Mouse (Mus musculus) cerebellum, adult 18-20 months (tissue): Measurements from ENCODE around the gene Tmem235.
"Not testable (repeated sequence)": the region's sequence is repeated elsewhere in the genome, so short reads cannot be mapped to it uniquely, and the experiment has no call there.

ENCODE experiments used
- DNase-seq, 2 experiments: peaks; one replicate each; pipeline ENCODE4 v3.0.0; 2021

The Tmem235 gene

GRCm38 (mm10) chr11:117832086-117832969, 28.2 kb upstream of the Tmem235 start:
- DNase-seq = peak; percentile 50 to 61

- not testable (repeated sequence) for DNase-seq
These were observed 27.0 kb upstream of the Tmem235 start for GRCm38 (mm10) chr11:117833509-117833908.

DNA sequence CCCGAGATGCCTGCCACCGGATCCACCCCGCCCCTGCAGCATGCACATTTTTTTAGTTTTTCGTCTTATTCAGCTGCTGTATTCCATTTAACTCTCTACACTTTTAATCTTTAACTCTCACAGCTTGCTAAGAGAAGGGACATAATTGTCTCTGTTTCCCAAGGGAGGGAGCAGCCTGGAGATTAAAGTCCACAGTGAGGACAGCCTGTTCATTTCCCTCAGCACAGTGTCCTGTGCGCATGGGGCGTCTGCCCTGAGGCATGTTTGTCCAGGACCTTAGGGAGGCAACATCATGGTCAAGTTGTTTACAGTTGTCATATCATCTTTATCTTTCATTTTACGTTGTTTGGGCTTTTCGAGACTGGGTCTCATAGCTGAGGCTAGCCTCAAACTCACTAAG, 26.5 kb upstream of the Tmem235 start:
- DNase-seq = no peak

DNA sequence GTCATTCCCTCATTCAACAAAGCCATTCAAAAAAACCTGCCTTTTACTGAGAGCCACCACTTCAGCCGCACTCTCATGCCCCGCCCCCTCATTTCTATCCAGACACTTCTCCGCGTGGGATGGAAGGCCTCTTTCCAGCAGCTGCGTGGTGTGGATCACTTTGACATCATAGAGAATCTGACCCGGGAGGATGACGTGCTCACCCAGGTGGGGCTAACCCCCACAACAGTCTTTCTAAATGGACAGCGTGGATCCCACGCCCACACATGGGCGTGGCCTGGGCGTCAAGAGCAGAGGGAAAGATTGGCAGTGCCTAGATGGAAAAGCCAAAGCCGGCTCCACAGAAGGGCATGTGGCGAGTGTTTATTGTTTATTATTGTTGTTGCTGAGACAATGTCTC, 24.2 kb upstream of the Tmem235 start:
- no peak for DNase-seq

- no peak for DNase-seq
These were observed 22.0 kb upstream of the Tmem235 start for GRCm38 (mm10) chr11:117838572-117838971.

DNA sequence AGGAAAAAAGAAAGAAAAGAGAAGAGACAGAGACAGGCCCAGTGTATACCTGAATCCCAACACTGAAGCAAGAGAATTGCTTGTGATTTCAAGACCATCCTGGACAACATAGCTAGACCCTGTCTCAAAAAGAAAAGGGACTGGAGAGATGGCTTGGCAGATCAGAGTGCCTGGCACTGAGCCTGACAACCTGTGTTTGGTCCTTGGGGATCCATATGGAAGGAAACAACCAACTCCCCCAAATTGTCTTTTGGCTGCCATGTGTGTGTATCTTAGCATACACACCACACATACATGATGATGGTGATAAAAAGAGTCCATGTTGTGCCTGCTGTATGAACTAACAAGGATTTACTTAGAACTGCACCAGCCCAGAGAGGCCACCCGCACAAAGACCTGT, 21.5 kb upstream of the Tmem235 start:
- no peak for DNase-seq

- DNase-seq = no peak
These were observed 19.6 kb upstream of the Tmem235 start for GRCm38 (mm10) chr11:117840910-117841309.

DNA sequence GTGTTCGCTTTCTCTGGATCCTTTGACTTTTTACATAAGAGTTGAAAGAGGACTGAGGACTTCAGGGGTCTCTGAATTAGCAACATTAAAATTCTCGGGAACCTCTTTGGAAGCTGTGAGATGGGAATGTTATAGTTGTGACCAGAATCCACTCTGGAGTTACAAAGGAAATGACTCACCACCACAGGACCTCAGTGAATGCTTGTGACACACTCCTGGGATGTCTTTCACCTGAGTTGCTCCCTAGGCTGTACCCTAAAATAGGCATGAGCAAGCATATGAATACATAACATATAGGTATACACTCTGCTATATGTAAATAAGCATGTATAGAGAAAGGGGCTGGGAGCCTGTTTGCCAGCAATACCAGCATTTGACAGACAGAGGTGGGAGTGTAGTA, 17.1 kb upstream of the Tmem235 start:
- DNase-seq = no peak

DNA sequence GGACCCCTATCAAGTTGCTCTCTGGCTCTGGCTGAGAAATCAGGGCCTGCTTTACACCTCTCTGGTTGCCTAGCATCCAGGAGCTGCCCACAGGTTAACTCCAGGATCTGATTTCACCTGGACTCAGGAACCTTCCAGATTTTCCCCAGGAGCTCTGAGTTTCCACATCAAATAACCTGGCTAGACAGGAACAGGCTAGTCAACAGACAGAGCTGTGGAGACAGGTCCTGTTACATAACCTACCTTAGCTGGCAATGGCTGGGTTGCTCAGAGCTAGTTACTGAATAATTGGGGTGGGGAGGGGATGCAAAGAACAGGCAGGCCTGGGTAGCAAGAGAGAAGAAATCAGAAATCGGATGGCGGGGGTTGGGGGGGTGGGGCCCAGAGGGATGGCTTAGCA, 15.6 kb upstream of the Tmem235 start:
- no peak for DNase-seq

DNA sequence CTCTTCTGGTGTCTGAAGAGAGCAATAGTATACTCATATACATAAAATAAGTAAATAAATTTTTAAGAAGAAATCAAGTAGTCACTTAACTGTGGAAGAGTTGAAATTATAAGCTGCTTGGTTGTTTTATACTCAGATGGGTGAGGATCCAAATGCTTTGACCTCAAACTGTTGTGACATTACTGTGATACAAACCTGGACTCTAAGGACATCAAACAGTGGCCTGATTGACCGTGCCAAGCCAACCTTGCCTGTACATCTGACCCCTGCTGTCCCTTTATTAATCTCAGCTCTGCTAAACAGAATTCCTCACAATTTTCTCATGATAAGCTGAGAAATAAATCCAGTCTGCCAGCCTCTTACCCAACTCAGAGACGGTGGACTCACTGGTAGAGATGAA, 14.9 kb upstream of the Tmem235 start:
- DNase-seq = no peak

DNA sequence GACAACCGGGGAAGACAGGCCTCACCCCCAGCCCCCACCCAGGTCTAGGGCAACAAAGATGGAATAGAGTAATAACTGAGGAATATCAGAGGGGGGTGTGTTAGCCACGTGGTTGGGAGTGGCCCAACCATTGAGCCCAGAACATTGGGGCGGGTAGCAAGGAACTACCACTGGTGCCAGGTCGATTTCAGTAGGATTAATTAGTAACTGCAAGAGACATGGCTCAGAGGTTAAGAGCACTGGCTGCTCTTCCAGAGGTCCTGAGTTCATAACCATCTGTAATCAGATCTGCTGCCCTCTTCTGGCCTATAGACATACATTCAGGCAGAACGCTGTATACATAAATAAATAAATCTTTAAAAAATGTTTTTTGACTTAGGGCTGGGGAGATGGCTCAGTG, 13.9 kb upstream of the Tmem235 start:
- no peak for DNase-seq

DNA sequence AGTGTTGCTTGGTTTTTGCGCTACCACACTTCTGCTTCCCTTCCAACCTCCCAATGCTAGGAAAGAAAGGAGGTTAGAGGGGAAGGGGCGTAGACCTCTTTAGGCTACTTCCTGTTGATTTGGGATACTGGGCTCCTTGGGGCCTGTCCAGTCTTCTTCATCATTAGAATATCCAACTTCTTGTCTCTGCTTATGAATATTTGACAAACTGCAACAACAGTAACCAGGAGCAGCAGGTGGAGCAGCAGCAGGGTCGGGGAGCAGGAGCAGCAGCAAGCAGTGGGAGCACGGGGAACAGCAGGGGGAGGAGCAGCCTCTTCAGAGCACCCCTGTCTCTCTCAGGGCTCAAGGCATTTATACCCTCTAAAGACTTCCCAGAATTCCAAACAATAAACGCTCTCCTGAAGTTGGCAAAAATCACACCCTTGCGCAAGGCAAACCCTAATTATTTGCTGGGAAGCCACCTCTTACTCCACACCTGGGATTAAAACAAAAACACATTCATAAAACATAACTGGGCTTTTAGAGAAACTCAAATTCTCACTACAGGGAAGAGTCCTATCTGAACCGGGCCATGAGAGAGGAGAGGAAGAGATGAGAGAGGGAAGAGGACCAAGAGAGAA, 12.8 kb upstream of the Tmem235 start:
- no peak for DNase-seq

DNA sequence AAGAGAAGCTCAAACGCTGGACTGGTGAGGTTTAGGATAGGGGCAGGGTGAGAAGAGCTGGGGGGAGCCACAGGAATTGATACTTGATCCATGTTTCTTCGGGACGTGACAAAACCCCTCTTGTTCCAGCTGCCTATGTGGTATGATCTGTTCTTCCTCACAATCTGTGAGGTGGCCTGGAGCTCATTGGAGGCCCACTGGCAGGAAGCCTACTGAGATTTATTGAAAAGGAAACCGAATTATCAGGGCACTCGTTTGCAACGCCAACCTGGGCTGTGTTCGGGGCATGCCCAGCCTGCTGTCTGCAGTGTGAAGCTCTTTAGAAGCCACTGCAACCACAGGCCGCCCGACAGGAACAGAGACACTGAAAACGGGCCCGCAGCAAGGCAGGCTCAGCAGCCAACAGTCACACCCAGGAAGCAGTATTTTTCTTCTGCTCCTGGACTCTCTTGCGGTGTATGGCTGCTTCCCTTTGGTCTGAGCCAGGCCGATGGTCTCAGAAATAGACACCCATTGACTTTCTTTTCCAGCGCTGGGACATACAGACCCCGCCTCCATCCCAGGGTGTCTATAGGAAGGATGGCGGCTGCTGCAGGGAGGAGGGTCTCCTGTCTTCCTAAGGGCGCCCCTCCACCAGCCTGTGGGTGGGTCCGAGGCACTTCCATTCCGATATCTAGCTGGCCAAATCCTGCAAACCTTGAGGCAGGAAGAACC, 12.1 kb upstream of the Tmem235 start:
- no peak for DNase-seq

DNA sequence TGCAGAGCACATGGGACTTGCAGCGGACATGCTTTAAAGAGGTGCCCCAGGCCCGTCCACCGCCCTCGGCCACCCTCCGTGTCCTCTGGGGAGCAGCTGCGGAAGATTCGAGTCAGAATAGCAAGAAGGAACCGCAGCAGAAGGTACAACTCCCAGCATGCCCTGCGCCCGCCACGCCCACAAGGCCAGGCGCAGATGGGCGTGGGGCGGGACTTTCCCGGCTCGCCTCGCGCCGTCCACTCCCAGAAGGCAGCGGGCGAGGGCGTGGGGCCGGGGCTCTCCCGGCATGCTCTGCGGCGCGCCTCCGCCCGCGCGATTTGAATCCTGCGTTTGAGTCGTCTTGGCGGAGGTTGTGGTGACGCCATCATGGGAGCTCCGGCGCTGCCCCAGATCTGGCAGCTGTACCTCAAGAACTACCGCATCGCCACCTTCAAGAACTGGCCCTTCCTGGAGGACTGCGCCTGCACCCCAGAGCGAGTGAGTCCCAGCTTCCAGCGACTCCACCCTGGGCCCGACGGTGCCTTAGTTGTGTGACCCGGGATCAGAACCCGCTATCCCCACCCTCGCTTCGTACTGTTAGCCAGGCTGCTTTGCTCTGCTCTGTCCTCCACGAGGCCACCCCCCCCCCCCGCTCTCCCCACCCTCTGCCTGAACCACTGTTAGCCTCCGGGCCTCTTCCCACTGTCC, 11.4 kb upstream of the Tmem235 start, which contains the start of gene Birc5:
Birc5 (plus strand) TSS at position 267 of the 687 bp plus-strand sequence.
- peak; percentile 94 to 99 for DNase-seq

DNA sequence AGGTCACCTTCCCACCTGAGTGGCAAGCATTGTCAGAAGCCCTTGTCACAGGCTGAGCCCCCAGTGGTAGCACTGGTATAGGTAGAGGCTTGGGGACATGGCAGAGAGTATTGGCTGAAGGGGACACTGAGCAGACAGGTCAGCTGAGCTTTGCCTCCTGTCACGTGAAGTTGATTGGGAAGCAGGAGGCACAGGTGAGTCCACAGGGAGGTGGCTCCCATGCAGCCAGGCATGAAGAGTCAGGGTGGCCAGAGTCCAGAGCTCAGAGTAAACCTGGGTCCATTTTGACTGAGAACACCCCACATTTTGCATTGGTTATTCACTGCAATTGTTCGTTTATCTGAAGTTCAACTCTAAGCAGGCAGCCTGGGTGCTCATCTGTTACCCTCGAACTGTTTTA, 7.7 kb upstream of the Tmem235 start:
- DNase-seq = no peak

DNA sequence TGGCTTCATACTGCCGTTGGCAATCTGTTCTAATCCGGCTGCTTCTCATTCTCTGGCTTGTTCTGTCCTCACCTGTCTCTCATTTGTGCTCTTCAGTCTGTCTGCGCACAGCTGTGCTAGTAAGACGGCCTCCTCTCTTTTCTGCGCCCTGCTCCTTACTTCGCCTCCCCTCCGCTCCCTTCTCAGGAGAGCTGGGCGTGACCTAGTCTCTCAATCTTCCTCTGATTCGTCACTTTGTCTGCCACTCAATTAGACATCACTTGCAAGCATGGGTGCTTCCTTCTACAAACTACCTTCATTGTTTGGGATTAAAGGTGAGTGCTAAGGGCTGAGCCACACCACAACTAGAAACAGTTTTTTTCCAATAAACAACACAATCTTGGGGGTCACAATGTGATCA, 6.3 kb upstream of the Tmem235 start:
- DNase-seq = no peak

DNA sequence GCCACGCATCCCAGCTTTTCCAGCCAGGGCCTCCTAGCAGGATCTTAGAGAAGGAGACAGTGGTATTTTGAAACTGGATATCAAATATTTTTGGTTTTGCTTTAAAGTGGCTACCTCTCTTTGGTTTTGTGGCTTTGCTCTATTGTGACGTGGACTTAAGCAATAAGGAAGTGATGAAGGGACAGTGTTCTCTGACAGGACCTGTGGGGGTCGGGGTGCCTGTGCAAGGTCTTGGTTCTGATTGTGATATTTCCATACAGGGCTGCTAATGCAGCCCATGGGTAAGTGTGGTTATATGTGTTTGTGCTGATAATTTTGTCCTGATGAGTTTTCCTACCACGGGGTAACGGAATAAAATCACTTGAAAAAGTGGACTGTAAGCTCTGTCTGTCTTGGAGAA, 5.2 kb upstream of the Tmem235 start:
- DNase-seq = no peak

DNA sequence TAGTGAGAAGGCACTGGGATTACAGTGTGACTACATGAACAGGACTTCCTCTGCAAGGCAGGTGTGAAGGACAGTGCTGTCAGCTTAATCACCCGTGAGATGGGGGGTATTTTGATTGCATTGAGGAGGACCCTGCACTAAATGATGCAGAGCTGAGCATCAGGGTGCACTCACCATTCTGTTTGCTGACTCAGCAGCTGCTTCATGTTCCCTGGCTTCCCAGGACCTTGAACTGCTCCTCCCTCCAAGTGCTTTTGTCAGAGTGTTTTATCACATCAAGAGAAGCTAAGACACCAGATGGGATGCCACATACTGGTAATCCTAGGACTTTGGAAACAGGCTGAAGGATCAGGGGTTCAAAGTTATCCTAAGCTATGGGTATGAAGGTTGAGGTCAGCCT, 4.6 kb upstream of the Tmem235 start:
- DNase-seq = no peak

GRCm38 (mm10) chr11:117857462-117857861, 3.1 kb upstream of the Tmem235 start:
- DNase-seq = no peak

GRCm38 (mm10) chr11:117858392-117858791, 2.2 kb upstream of the Tmem235 start:
- no peak for DNase-seq

GRCm38 (mm10) chr11:117863174-117863856, 2.8 kb downstream of the Tmem235 start:
- no peak for DNase-seq

DNA sequence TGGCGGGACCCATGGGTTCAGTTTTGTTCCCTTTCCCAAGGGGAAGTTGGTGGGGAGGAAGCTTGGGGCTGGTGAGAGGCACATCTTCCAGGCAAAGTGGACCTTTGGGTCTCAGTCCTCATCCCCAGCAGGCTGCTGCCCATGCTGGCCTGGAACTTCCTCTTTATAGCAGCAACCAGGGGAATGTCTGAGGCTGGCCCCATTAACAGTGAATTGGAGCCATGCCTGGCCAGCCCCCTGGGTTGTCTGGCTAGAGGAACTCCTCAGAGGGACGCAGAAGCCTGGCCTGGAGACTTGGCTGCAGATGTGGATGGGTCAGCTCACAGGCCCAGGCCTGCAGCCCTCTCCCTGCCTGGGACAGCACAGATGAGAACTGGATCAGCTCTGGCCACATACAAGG, 4.3 kb downstream of the Tmem235 start:
- DNase-seq = no peak

GRCm38 (mm10) chr11:117865988-117866387, 5.4 kb downstream of the Tmem235 start:
- DNase-seq = no peak
